Mouse (Mus musculus): ENCODE measurements around the gene Icam1. TPM values are rescaled to one million over a fixed set of nuclear protein-coding genes. Genes with fewer than 3 reads are reported as not detected.

Icam1 gene
- total and polyA plus RNA-seq, 2 experiments from 2014 or later = 4.3 to 4.4 TPM

DNA sequence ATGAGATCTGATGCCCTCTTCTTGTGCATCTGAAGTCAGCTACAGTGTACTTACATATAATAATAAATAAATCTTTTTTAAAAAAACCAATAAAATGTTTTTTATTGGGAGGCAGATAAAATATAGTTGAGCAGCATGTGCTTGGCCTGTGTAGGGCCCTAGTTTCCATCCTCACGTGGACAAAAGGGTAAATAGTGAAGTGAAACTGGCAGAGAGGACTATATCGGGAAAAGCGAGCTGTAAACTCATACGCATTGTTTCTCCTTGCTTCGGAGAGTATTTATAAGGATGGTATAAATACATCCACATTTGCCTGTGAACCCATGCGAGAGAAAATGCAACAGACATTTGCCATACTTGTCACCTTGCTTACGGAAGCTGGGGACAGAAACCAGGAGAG, 36.0 kb upstream of the Icam1 start:
- 91% methylated on average over 7 of the region's 7 CpGs for WGBS
- H3K9ac ChIP-seq (replicated peaks; ENCODE audit: low read length) = no peak overlapping the region
- H3K4me1 ChIP-seq (ENCODE audit: insufficient read depth, low read length) = peaks cover 11% of the 10 kb centered on the region
- TF ChIP-seq CTCF (IDR thresholded peaks at IDR 0.05; ENCODE audit: low read depth) = no peak
- no peak overlapping the region for H3K27ac ChIP-seq
- DNase-seq (ENCODE audit: low spot score) (no peak), ATAC-seq (no peak)
- no peak overlapping the region for H3K4me2 ChIP-seq (ENCODE audit: low read depth, low read length)
- H3K9me3 ChIP-seq (ENCODE audit: low read length) = no peaks in the 10 kb centered on the region
- no peaks in the 10 kb centered on the region for H3K27me3 ChIP-seq (ENCODE audit: insufficient read depth, low read length)
- no peaks in the 10 kb centered on the region for H3K36me3 ChIP-seq (ENCODE audit: insufficient read depth, low read length)
- no peak overlapping the region for H3K4me3 ChIP-seq (ENCODE audit: low read length)

DNA sequence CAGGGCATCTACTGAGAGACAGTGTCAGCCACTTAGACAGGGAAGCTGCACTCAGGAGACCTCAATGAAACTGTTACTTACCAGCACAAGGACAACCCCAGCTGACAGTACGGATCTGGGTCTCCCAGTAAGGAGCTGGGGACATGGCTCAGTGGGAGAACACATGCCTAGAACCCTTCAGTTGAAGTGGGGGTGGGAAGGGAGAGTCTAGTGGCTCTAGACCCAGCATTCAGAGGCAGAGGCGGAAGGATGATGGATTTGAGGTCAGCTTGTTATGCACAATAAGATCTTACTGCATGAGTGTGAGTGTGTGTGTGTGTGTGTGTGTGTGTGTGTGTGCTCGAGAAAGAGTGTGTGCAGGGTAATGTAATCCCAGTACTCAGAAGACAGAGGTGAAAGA, 33.6 kb upstream of the Icam1 start:
- 60% methylated on average over 3 of the region's 3 CpGs for WGBS

DNA sequence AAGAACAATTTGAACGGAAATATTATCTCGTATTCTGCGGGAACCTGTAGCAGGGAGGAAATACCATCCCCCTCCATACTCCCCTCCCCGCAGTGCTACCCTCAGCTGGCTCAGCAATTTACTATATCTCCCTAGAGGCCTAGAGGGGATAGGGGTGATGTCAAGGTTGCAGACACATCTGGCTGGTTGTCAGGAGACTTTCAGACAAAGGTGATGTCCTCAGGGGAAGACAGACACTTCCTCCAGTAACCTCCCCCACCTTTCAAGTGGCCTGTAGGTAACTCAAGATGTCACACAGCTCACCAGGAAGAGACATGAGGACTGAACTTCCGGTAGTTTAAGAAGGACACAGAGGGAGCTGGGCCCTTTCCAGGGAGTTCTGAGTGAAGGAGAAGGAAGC, 32.6 kb upstream of the Icam1 start:
- no peaks in the 10 kb centered on the region for H3K36me3 ChIP-seq (ENCODE audit: insufficient read depth, low read length)
- DNase-seq (ENCODE audit: low spot score) = no peak
- no peaks in the 10 kb centered on the region for H3K27me3 ChIP-seq (ENCODE audit: insufficient read depth, low read length)
- H3K4me2 ChIP-seq (ENCODE audit: low read depth, low read length) = no peak overlapping the region
- 67% methylated on average over 5 of the region's 5 CpGs for WGBS
- no peaks in the 10 kb centered on the region for H3K4me1 ChIP-seq (ENCODE audit: insufficient read depth, low read length)
- no peak overlapping the region for H3K9ac ChIP-seq (replicated peaks; ENCODE audit: low read length)
- no peak for TF ChIP-seq CTCF (IDR thresholded peaks at IDR 0.05; ENCODE audit: low read depth)
- ATAC-seq = no peak
- H3K4me3 ChIP-seq (ENCODE audit: low read length) = no peak overlapping the region
- H3K9me3 ChIP-seq (ENCODE audit: low read length) = no peaks in the 10 kb centered on the region
- H3K27ac ChIP-seq = no peak overlapping the region

More for the DNA sequence above, 33.6 kb upstream of the Icam1 start:
- no peaks in the 10 kb centered on the region for H3K9me3 ChIP-seq (ENCODE audit: low read length)
- no peak for TF ChIP-seq CTCF (IDR thresholded peaks at IDR 0.05; ENCODE audit: low read depth)
- ATAC-seq (no peak), DNase-seq (ENCODE audit: low spot score) (no peak)
- no peak overlapping the region for H3K4me2 ChIP-seq (ENCODE audit: low read depth, low read length)
- no peaks in the 10 kb centered on the region for H3K27me3 ChIP-seq (ENCODE audit: insufficient read depth, low read length)
- no peak overlapping the region for H3K27ac ChIP-seq
- H3K4me3 ChIP-seq (ENCODE audit: low read length) = no peak overlapping the region
- no peaks in the 10 kb centered on the region for H3K36me3 ChIP-seq (ENCODE audit: insufficient read depth, low read length)
- no peak overlapping the region for H3K9ac ChIP-seq (replicated peaks; ENCODE audit: low read length)
- H3K4me1 ChIP-seq (ENCODE audit: insufficient read depth, low read length) = no peaks in the 10 kb centered on the region

DNA sequence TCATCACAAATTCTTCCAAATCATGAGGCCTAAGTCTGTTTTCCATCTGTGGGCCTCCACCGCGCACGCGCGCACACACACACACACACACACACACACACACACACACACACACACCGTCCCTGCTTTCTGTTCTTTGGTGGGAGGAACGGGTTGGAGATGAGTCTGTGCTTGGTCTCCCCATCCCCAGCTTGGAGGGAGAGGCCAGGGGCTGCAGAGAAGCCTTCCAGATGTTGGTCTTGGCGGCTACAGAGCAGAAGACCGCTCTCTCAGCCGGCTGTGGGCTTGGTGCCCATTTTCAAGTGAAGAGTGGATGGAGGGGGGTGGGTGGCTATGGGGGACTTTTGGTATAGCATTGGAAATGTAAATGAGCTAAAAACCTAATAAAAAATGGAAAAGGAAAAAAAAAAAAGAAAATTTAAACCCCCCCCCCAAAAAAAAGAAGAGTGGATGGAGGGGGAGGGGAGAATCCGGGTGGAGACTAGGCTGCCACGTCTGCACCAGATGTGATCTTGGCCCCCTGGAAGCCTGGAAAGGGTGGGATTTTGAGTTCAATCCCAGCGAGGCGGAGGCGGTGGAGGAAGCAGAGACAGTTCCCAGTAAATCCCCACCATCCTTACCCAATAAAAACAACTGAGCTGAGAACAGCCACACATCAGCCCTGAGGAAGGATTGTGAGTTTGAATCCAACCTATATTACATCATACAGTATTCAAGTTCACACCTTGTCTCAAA, 28.7 kb upstream of the Icam1 start:
- Histone ChIP-seq H3K9ac (replicated peaks; ENCODE audit: low read length) (no peak overlapping the region), H3K36me3 (ENCODE audit: insufficient read depth, low read length) (no peaks in the 10 kb centered on the region), H3K27ac (no peak overlapping the region), H3K27me3 (ENCODE audit: insufficient read depth, low read length) (no peaks in the 10 kb centered on the region), H3K4me2 (ENCODE audit: low read depth, low read length) (no peak overlapping the region), H3K4me1 (ENCODE audit: insufficient read depth, low read length) (no peaks in the 10 kb centered on the region), H3K9me3 (ENCODE audit: low read length) (no peaks in the 10 kb centered on the region), H3K4me3 (ENCODE audit: low read length) (no peak overlapping the region)
- ATAC-seq (no peak), DNase-seq (ENCODE audit: low spot score) (no peak)
- 61% methylated on average over 15 of the region's 15 CpGs for WGBS
- TF ChIP-seq CTCF (IDR thresholded peaks at IDR 0.05; ENCODE audit: low read depth) = no peak

DNA sequence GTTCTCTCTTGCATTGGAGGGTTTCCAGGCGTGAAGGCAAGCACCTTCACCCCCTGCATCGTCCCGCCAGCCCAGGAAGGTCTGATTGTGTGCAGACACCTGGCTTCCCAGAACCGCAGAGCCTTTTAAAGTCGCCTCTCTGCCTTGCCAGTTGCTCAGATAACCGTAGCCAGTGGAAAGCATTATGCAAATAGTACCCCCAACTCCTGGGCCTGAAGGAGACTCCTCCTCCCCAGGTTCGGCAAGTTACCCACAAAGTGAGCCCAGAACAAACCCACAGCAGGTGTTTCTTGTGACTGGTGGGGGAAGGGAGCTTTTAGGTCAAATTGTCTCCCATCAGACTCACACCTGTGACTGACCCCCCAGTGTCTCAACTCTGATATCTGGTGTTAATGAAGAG, 27.8 kb upstream of the Icam1 start:
- TF ChIP-seq CTCF (IDR thresholded peaks at IDR 0.05; ENCODE audit: low read depth) = no peak
- Histone ChIP-seq H3K9ac (replicated peaks; ENCODE audit: low read length) (no peak overlapping the region), H3K27ac (no peak overlapping the region), H3K27me3 (ENCODE audit: insufficient read depth, low read length) (no peaks in the 10 kb centered on the region), H3K4me1 (ENCODE audit: insufficient read depth, low read length) (no peaks in the 10 kb centered on the region), H3K4me3 (ENCODE audit: low read length) (no peak overlapping the region), H3K4me2 (ENCODE audit: low read depth, low read length) (no peak overlapping the region), H3K9me3 (ENCODE audit: low read length) (no peaks in the 10 kb centered on the region), H3K36me3 (ENCODE audit: insufficient read depth, low read length) (no peaks in the 10 kb centered on the region)
- no peak for DNase-seq (ENCODE audit: low spot score)
- 27% methylated on average over 7 of the region's 7 CpGs for WGBS
- no peak for ATAC-seq

DNA sequence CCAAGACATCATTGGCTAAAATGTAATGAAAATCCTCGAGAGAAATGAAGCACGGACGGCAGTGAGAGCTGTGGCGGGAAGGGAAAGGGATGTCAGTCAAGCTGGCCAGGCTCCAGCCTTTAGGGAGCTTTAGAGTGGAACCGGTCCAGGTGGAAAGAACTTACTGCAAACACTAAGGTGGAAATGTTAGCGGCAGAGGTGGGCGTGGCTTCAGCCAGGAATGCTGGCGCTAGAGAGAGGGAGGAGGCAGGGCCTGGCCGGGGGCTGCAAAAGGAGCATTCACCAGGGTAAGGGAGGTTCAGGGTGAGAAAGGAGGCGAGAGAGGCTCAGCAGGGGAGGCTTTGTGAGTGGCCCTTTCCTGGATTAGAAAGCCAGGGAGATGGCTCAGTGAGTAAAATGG, 24.9 kb upstream of the Icam1 start:
- Histone ChIP-seq H3K9ac (replicated peaks; ENCODE audit: low read length) (no peak overlapping the region), H3K9me3 (ENCODE audit: low read length) (no peaks in the 10 kb centered on the region), H3K4me1 (ENCODE audit: insufficient read depth, low read length) (no peaks in the 10 kb centered on the region), H3K36me3 (ENCODE audit: insufficient read depth, low read length) (no peaks in the 10 kb centered on the region), H3K4me3 (ENCODE audit: low read length) (no peak overlapping the region), H3K27me3 (ENCODE audit: insufficient read depth, low read length) (no peaks in the 10 kb centered on the region), H3K27ac (no peak overlapping the region; the same call in 1 of the 2 replicates), H3K4me2 (ENCODE audit: low read depth, low read length) (peak overlapping the region; percentile 27; the same call in 1 of the 2 replicates)
- ATAC-seq = no peak
- DNase-seq (ENCODE audit: low spot score) = peak; percentile 21
- no peak for TF ChIP-seq CTCF (IDR thresholded peaks at IDR 0.05; ENCODE audit: low read depth)
- WGBS = 5% methylated on average over 10 of the region's 10 CpGs

DNA sequence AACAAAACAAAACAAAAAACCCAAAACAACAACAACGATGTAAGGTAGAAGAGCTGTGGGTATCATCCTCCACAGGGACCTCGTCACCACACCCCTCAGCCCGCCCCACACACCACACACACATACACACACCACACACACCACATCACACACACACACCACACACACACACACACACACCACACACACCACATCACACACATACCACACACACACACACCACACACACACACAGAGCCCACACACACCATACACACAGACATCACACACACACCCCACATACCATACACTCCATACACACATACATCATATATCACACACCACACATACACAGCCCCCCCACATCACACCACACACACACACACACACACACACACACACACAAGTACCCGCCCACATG, 24.2 kb upstream of the Icam1 start:
- no peaks in the 10 kb centered on the region for H3K4me1 ChIP-seq (ENCODE audit: insufficient read depth, low read length)
- no peak overlapping the region for H3K27ac ChIP-seq
- H3K4me3 ChIP-seq (ENCODE audit: low read length) = no peak overlapping the region
- H3K9me3 ChIP-seq (ENCODE audit: low read length) = no peaks in the 10 kb centered on the region
- ATAC-seq = no peak; the same call in 1 of the 2 replicates
- no peaks in the 10 kb centered on the region for H3K27me3 ChIP-seq (ENCODE audit: insufficient read depth, low read length)
- TF ChIP-seq CTCF (IDR thresholded peaks at IDR 0.05; ENCODE audit: low read depth) = no peak
- no peak overlapping the region for H3K4me2 ChIP-seq (ENCODE audit: low read depth, low read length)
- DNase-seq (ENCODE audit: low spot score) = no peak
- H3K9ac ChIP-seq (replicated peaks; ENCODE audit: low read length) = no peak overlapping the region
- WGBS = 95% methylated on average over 4 of the region's 4 CpGs
- no peaks in the 10 kb centered on the region for H3K36me3 ChIP-seq (ENCODE audit: insufficient read depth, low read length)

Data from hindbrain, postnatal 0 days (tissue).